Mouse (Mus musculus) limb, embryonic 11.5 days (tissue): ENCODE measurements around the gene Sipa1. TPM values are rescaled to one million over a fixed set of nuclear protein-coding genes. Genes with fewer than 3 reads are reported as not detected.

ENCODE experiments used
- ATAC-seq: fragments of 200-750 bp; cut with Nextera tagmentation; 2 replicates; pipeline ENCODE4 v1.8.0; 2017; ENCODE audit warnings: low read depth; ENCODE audit not compliant: insufficient number of reproducible peaks, low FRiP score, low TSS enrichment
- DNase-seq: peaks from one replicate; pipeline ENCODE4 v3.0.0-alpha.2; 2015; ENCODE audit warnings: low spot score
- H3K27ac ChIP-seq: fragments of 300-500 bp; sonication (generic); replicated peaks from 2 replicates; pipeline ENCODE4 v1.5.1; 2014; ENCODE audit warnings: low read depth, mild to moderate bottlenecking, low read length
- H3K27me3 ChIP-seq: fragments of 300-500 bp; sonication (generic); 2 replicates; pipeline ENCODE4 v1.6.1; 2014; ENCODE audit warnings: mild to moderate bottlenecking, low read length, mixed read lengths; ENCODE audit not compliant: control insufficient read depth, insufficient read depth
- H3K36me3 ChIP-seq: fragments of 300-500 bp; sonication (generic); 2 replicates; pipeline ENCODE4 v1.6.1; 2014; ENCODE audit warnings: mild to moderate bottlenecking, low read length, moderate library complexity, mixed read lengths; ENCODE audit not compliant: control insufficient read depth, insufficient read depth
- H3K4me1 ChIP-seq: fragments of 300-500 bp; sonication (generic); 2 replicates; pipeline ENCODE4 v1.6.1; 2014; ENCODE audit warnings: low read length, mixed read lengths; ENCODE audit not compliant: control insufficient read depth, insufficient read depth
- H3K4me2 ChIP-seq: fragments of 300-500 bp; sonication (generic); 2 replicates; pipeline ENCODE4 v1.6.1; 2014; ENCODE audit warnings: low read depth, mild to moderate bottlenecking, moderate library complexity; ENCODE audit not compliant: severe bottlenecking
- H3K4me3 ChIP-seq: fragments of 300-500 bp; sonication (generic); 2 replicates; pipeline ENCODE4 v1.5.1; 2014; ENCODE audit warnings: low read depth, low read length
- H3K9ac ChIP-seq: fragments of 300-500 bp; sonication (generic); 2 replicates; pipeline ENCODE4 v1.6.1; 2014; ENCODE audit warnings: mild to moderate bottlenecking, low read length
- H3K9me3 ChIP-seq: fragments of 300-500 bp; sonication (generic); 2 replicates; pipeline ENCODE4 v1.6.1; 2016; ENCODE audit warnings: low read length; ENCODE audit not compliant: control insufficient read depth
- WGBS: fragments of 180-500 bp; shearing (Covaris S2); extraction: QIAGEN DNeasy Blood & Tissue Kit; methylation state at CpG from one replicate; pipeline ENCODE4 v1.1.7; 2014; 5-methylcytosine and 5-hydroxymethylcytosine counted together
- polyA plus RNA-seq: library from polyadenylated mRNA; unstranded; fragments of >200 nt; fragmentation: Nextera tagmentation; extraction: Ambion mirVana; gene quantifications from 2 replicates; pipeline ENCODE4 v1.2.1, GENCODE M21; 2014

Sipa1 gene
- polyA plus RNA-seq, 1 experiment from 2014 or later, result 19.0 TPM

DNA sequence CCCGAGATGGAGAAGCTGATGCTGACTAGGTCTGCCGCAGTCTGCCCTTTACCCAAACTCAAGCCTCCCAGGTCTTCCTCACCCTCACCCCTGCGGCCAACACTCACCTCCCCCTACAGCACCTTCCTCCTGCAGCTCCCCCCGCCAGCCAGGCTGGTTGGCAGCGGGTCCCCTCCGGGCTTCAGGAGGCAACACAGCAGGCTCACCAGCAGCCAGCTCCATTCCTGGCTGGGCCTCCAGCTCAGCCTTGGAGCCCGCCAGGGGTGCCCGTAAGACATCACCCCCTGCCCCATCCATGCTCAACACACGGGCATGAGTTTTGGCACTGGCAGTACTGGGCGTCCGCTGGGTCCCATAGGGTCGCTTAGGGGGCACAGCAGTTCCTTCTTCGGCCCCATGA lies 21.5 kb upstream of the Sipa1 start:
- Histone ChIP-seq H3K9ac (peak overlapping the region; percentile 30), H3K4me3 (no peak overlapping the region)

DNA sequence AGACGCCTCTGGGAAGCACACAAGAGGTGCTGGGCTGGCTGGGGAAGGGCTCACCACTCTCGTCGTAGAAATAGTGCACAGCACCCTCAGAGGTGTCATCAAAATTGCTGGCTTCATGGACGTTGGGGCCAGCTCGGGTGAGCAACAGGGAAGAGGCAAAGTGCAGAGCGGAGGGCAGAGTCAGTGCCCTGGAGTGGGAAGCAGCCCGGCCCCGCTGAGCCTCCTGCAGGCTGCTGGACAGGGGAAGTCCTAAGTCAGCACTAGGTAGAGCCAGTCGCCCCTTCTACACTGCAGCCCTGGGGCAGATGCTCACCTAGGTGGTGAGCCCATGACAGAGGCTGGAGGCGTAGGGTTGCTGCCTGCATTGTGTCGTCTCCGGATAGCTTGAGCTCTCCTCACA lies 20.7 kb upstream of the Sipa1 start:
- Histone ChIP-seq H3K4me1 (peaks cover 8% of the 10 kb centered on the region; the same call in 1 of the 2 replicates), H3K27me3 (no peaks in the 10 kb centered on the region), H3K9ac (no peak overlapping the region), H3K27ac (no peak overlapping the region), H3K4me3 (no peak overlapping the region), H3K9me3 (no peaks in the 10 kb centered on the region), H3K36me3 (peaks cover 34% of the 10 kb centered on the region), H3K4me2 (no peak overlapping the region)
- WGBS, result 88% methylated on average over 12 of the region's 12 CpGs
- DNase-seq (no peak), ATAC-seq (no peak)

More for the DNA sequence above, 21.5 kb upstream of the Sipa1 start:
- no peak for DNase-seq
- Histone ChIP-seq H3K27me3 (no peaks in the 10 kb centered on the region), H3K9me3 (no peaks in the 10 kb centered on the region), H3K4me1 (peaks cover 8% of the 10 kb centered on the region; the same call in 1 of the 2 replicates), H3K36me3 (peaks cover 33% of the 10 kb centered on the region), H3K27ac (no peak overlapping the region), H3K4me2 (no peak overlapping the region)
- ATAC-seq, result no peak
- WGBS, result 92% methylated on average over 13 of the region's 13 CpGs

DNA sequence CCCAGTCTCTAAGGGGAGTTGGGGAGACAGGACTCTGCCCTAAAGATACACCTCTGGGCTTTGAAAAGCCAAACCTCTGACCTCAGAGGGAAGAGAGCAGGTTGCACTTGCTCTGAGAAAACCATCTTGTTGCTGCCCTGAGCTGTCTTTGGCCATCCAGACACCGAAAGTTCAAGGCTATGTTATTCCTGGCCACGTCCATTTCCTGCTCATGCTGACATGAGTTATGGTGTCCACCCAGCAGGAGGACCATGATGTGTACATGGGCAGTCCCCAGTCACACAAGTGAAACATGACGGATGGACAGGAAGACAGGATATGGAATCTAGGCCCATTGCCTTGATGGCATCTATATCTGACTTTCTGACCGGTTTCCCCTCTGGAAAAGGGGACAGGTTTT lies 16.9 kb upstream of the Sipa1 start:
- H3K9ac ChIP-seq, result no peak overlapping the region
- ATAC-seq (no peak), DNase-seq (no peak)
- H3K4me1 ChIP-seq, result no peaks in the 10 kb centered on the region
- no peaks in the 10 kb centered on the region for H3K27me3 ChIP-seq
- peaks cover 45% of the 10 kb centered on the region for H3K36me3 ChIP-seq
- no peak overlapping the region for H3K4me2 ChIP-seq
- no peaks in the 10 kb centered on the region for H3K9me3 ChIP-seq
- H3K4me3 ChIP-seq, result no peak overlapping the region
- H3K27ac ChIP-seq, result no peak overlapping the region
- 81% methylated on average over 4 of the region's 4 CpGs for WGBS

DNA sequence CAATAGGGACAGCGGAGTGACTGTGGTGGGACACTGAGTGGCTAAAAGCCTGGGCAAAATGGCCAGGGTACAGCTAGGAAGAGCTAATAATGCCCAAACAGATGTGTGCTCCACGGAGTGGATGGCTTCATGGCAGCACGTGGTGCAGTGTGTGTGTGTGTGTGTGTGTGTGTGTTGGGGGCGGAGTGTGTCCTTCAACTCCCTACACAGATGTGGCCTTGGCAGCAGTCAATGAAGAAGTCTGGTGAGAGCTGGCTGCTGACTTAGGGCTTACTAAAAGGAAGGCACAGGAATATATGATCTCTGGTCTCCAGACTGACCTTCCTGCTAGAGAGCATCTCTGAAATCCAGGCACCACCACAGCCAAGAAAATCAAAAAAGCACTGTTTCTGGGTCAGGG lies 4.9 kb upstream of the Sipa1 start:
- Histone ChIP-seq H3K9me3 (no peaks in the 10 kb centered on the region), H3K4me2 (no peak overlapping the region), H3K4me3 (no peak overlapping the region), H3K36me3 (peaks cover 35% of the 10 kb centered on the region), H3K27ac (no peak overlapping the region), H3K4me1 (0 out of 2 replicates have a peak, but pooled peaks cover 6% of the 10 kb centered on the region), H3K27me3 (no peaks in the 10 kb centered on the region), H3K9ac (no peak overlapping the region)
- 91% methylated on average over 4 of the region's 4 CpGs for WGBS
- ATAC-seq (no peak), DNase-seq (no peak)

GRCm38 (mm10) chr19:5666386-5666785 lies 2.9 kb upstream of the Sipa1 start:
- Histone ChIP-seq H3K9ac (no peak overlapping the region), H3K27ac (no peak overlapping the region), H3K9me3 (no peaks in the 10 kb centered on the region), H3K4me1 (peaks cover 18% of the 10 kb centered on the region), H3K27me3 (no peaks in the 10 kb centered on the region), H3K4me2 (no peak overlapping the region), H3K36me3 (peaks cover 23% of the 10 kb centered on the region), H3K4me3 (no peak overlapping the region)
- no peak for ATAC-seq
- no peak for DNase-seq
- WGBS, result 94% methylated on average over 18 of the region's 18 CpGs

- Histone ChIP-seq H3K9ac (no peak overlapping the region), H3K4me3 (no peak overlapping the region), H3K36me3 (peaks cover 19% of the 10 kb centered on the region; the same call in 1 of the 2 replicates), H3K4me2 (no peak overlapping the region), H3K27me3 (no peaks in the 10 kb centered on the region), H3K4me1 (peaks cover 18% of the 10 kb centered on the region), H3K9me3 (no peaks in the 10 kb centered on the region), H3K27ac (no peak overlapping the region)
- no peak for ATAC-seq
- DNase-seq, result no peak
- WGBS, result 93% methylated on average over 15 of the region's 15 CpGs
Observed at GRCm38 (mm10) chr19:5665465-5665864, 2.0 kb upstream of the Sipa1 start.

- peaks cover 19% of the 10 kb centered on the region; the same call in 1 of the 2 replicates for H3K36me3 ChIP-seq
- peaks cover 18% of the 10 kb centered on the region for H3K4me1 ChIP-seq
- 90% methylated on average over 10 of the region's 10 CpGs for WGBS
- no peak overlapping the region for H3K4me2 ChIP-seq
- H3K4me3 ChIP-seq, result no peak overlapping the region
- no peak overlapping the region for H3K9ac ChIP-seq
- no peaks in the 10 kb centered on the region for H3K27me3 ChIP-seq
- DNase-seq, result no peak
- H3K9me3 ChIP-seq, result no peaks in the 10 kb centered on the region
- no peak overlapping the region for H3K27ac ChIP-seq
- ATAC-seq, result no peak
Observed at GRCm38 (mm10) chr19:5664669-5665257, 1.3 kb upstream of the Sipa1 start.

GRCm38 (mm10) chr19:5662310-5662709 lies 1.2 kb downstream of the Sipa1 start:
- DNase-seq (no peak), ATAC-seq (no peak)
- H3K9ac ChIP-seq, result peak overlapping the region; percentile 57
- peaks cover 19% of the 10 kb centered on the region; the same call in 1 of the 2 replicates for H3K36me3 ChIP-seq
- H3K27ac ChIP-seq, result peak overlapping the region; percentile 89; the same call in 1 of the 2 replicates
- H3K4me3 ChIP-seq, result peak overlapping the region; percentile 48
- peaks cover 18% of the 10 kb centered on the region for H3K4me1 ChIP-seq
- H3K9me3 ChIP-seq, result no peaks in the 10 kb centered on the region
- peak overlapping the region; percentile 80 for H3K4me2 ChIP-seq
- no peaks in the 10 kb centered on the region for H3K27me3 ChIP-seq
- 78% methylated on average over 8 of the region's 8 CpGs for WGBS
